ENCODE assay signal across 9 mouse cellular contexts in the genomic region with DNA sequence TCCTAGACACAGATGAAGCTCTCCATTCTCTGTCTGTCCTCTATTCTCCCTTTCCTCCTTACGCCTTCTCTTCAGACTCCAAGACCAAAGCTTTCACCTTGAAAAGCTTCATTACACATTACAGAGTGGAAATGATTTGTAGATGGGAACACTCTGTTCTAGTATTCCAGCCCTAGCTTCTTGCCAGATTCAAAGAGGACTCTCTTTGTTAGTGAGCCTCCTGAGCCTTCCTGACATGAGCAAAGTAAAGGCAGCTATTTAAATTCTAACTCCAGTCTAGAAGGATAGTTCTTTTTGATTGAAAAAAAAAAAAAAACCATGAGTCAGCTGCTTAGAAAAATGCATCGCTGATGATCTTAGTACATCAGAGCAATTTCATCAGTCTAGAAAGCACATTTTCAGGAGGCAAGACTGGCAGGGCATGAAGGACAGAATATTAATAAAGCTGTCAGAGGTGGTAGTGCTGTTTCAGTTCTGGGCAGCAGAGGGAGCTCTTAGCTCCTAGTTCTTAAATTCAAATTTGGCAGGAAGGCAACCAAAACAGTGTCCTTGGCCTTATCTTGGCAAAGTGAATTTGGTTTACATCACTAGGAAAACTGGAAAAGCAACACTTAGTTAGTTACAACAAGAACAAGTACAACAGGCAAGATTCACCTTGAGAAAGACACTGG. TPM values are rescaled to one million over a fixed set of nuclear protein-coding genes. Genes with fewer than 3 reads are reported as not detected.
DNase-seq lines count a peak whose midpoint lies in the region; ATAC-seq lines count a peak whose summit lies in the region.
"Had no signal": no experiment of that assay in that cellular context is flagged by ENCODE, and none has a peak within 500 bp of the region (broad histone marks: within the 10 kb centered on the region; RNA-seq: fewer than 3 reads in every experiment).

No protein-coding gene starts in this region.

- no peaks in the 10 kb centered on the region for H3K36me3 ChIP-seq in embryonic facial prominence, embryonic 14.5 days (ENCODE audit: control insufficient read depth, insufficient read depth, low read length)
- no peaks in the 10 kb centered on the region for H3K36me3 ChIP-seq in hindbrain, embryonic 13.5 days
- no peaks in the 10 kb centered on the region for H3K36me3 ChIP-seq in neural tube, embryonic 13.5 days
- no peaks in the 10 kb centered on the region for H3K36me3 ChIP-seq in intestine, embryonic 15.5 days

- intact Hi-C loops in left cerebral cortex, postnatal 10 days (cut with DNase I) = loop anchor here (10.0 kb wide), 1 partner anchor 1039 kb away; no protein-coding TSS in a partner anchor

- H3K27me3 ChIP-seq in embryonic facial prominence, embryonic 14.5 days (replicated peaks; ENCODE audit: control insufficient read depth, insufficient read depth, low read length) = no peaks in the 10 kb centered on the region
- H3K27me3 ChIP-seq in hindbrain, embryonic 13.5 days = no peaks in the 10 kb centered on the region
- no peaks in the 10 kb centered on the region for H3K27me3 ChIP-seq in neural tube, embryonic 13.5 days
- no peaks in the 10 kb centered on the region for H3K27me3 ChIP-seq in intestine, embryonic 15.5 days (replicated peaks)

- peak; percentile 69 for DNase-seq in testis, postnatal 10 days (ENCODE audit: low spot score)
- no peak for DNase-seq in testis, postnatal 14 days (ENCODE audit: low spot score)
- DNase-seq in adrenal gland, postnatal 14 days = peak; percentile 71
- peak; percentile 75 for DNase-seq in embryonic facial prominence, embryonic 14.5 days (ENCODE audit: low spot score)
- peak; percentile 41 to 67 for DNase-seq in left cerebral cortex, postnatal 10 days (ENCODE audit: extremely low spot score in 1 of 2, low spot score in 2 of 2)

- H3K4me1 ChIP-seq in embryonic facial prominence, embryonic 14.5 days (ENCODE audit: control insufficient read depth, insufficient read depth, low read length) = no peaks in the 10 kb centered on the region
- H3K4me1 ChIP-seq in hindbrain, embryonic 13.5 days (replicated peaks) = no peaks in the 10 kb centered on the region
- 0 out of 2 replicates have a peak, but pooled peaks cover 6% of the 10 kb centered on the region for H3K4me1 ChIP-seq in neural tube, embryonic 13.5 days (replicated peaks)
- no peaks in the 10 kb centered on the region for H3K4me1 ChIP-seq in intestine, embryonic 15.5 days (replicated peaks)

- ATAC-seq in embryonic facial prominence, embryonic 14.5 days (ENCODE audit: low read depth) = no peak
- no peak for ATAC-seq in hindbrain, embryonic 13.5 days (ENCODE audit: low FRiP score)
- no peak for ATAC-seq in neural tube, embryonic 13.5 days (ENCODE audit: low read depth)
- ATAC-seq in intestine, embryonic 15.5 days = no peak

- no peaks in the 10 kb centered on the region for H3K9me3 ChIP-seq in embryonic facial prominence, embryonic 14.5 days (ENCODE audit: control insufficient read depth, low read length)
- H3K9me3 ChIP-seq in hindbrain, embryonic 13.5 days = no peaks in the 10 kb centered on the region
- no peaks in the 10 kb centered on the region for H3K9me3 ChIP-seq in neural tube, embryonic 13.5 days
- no peaks in the 10 kb centered on the region for H3K9me3 ChIP-seq in intestine, embryonic 15.5 days

- no peak overlapping the region for H3K4me2 ChIP-seq in embryonic facial prominence, embryonic 14.5 days (ENCODE audit: low read depth, low read length)
- no peak overlapping the region for H3K4me2 ChIP-seq in hindbrain, embryonic 13.5 days
- no peak overlapping the region for H3K4me2 ChIP-seq in neural tube, embryonic 13.5 days
- H3K4me2 ChIP-seq in intestine, embryonic 15.5 days (replicated peaks) = no peak overlapping the region

- H3K9ac ChIP-seq in embryonic facial prominence, embryonic 14.5 days (ENCODE audit: low read depth, low read length) = no peak overlapping the region
- no peak overlapping the region for H3K9ac ChIP-seq in hindbrain, embryonic 13.5 days
- no peak overlapping the region for H3K9ac ChIP-seq in neural tube, embryonic 13.5 days
- no peak overlapping the region for H3K9ac ChIP-seq in intestine, embryonic 15.5 days

- 47% methylated on average over 2 of the region's 2 CpGs for WGBS in embryonic facial prominence, embryonic 14.5 days
- WGBS in hindbrain, embryonic 13.5 days = 48% methylated on average over 2 of the region's 2 CpGs
- WGBS in neural tube, embryonic 13.5 days = 43% methylated on average over 2 of the region's 2 CpGs
- 60% methylated on average over 2 of the region's 2 CpGs for WGBS in intestine, embryonic 15.5 days

- no peak overlapping the region for H3K27ac ChIP-seq in embryonic facial prominence, embryonic 14.5 days (replicated peaks; ENCODE audit: low read depth, low read length)
- peak overlapping the region; percentile 60; the same call in 1 of the 2 replicates for H3K27ac ChIP-seq in hindbrain, embryonic 13.5 days
- H3K27ac ChIP-seq in neural tube, embryonic 13.5 days (replicated peaks) = peak overlapping the region; percentile 59; the same call in 1 of the 2 replicates
- no peak overlapping the region for H3K27ac ChIP-seq in intestine, embryonic 15.5 days

- H3K4me3 ChIP-seq in embryonic facial prominence, embryonic 14.5 days (ENCODE audit: low read depth, low read length) = no peak overlapping the region
- H3K4me3 ChIP-seq in hindbrain, embryonic 13.5 days = no peak overlapping the region
- no peak overlapping the region for H3K4me3 ChIP-seq in neural tube, embryonic 13.5 days
- H3K4me3 ChIP-seq in intestine, embryonic 15.5 days (replicated peaks) = no peak overlapping the region

RNA-seq across cellular contexts. Expression of a gene that starts 41.5 kb away (rescaled TPM):
- 0.75 and 13.9 TPM in 2 replicates for total RNA-seq in adrenal gland, postnatal 14 days (2021)
- not detected in 2 replicates for polyA plus RNA-seq in embryonic facial prominence, embryonic 14.5 days (2014; fragmentation: Nextera tagmentation; extraction: Ambion mirVana)
- polyA plus RNA-seq in hindbrain, embryonic 13.5 days (2015; fragmentation: Nextera tagmentation; extraction: Ambion mirVana) = not detected in 2 replicates
- total RNA-seq in left cerebral cortex, postnatal 10 days (2021) = not detected
- not detected in 2 replicates for polyA plus RNA-seq in neural tube, embryonic 13.5 days (2015; fragmentation: Nextera tagmentation; extraction: Ambion mirVana)
- 0.11 and 0.14 TPM in 2 replicates for polyA plus RNA-seq in intestine, embryonic 15.5 days (2015; fragmentation: Nextera tagmentation; extraction: Ambion mirVana)
- polyA plus RNA-seq: testis, adult 2 months had no signal

Comparison
In these comparisons a context has a peak if more than half of its experiments do, and no peak if none do; other contexts are left out.
1. H3K27ac ChIP-seq: peak in hindbrain, embryonic 13.5 days (single experiment) and neural tube, embryonic 13.5 days (single experiment); none in embryonic facial prominence, embryonic 14.5 days (single experiment) and intestine, embryonic 15.5 days (single experiment).